Mouse (Mus musculus) stomach, embryonic 15.5 days (tissue): ENCODE data around the gene Ccdc18. TPM values are rescaled to one million over a fixed set of nuclear protein-coding genes. Genes with fewer than 3 reads are reported as not detected.
"Not testable (repeated sequence)": the region's sequence is repeated elsewhere in the genome, so short reads cannot be mapped to it uniquely, and the experiment has no call there.

ENCODE experiments used
- ATAC-seq: fragments of 200-750 bp; cut with Nextera tagmentation; 2 replicates; pipeline ENCODE4 v1.8.0; 2017; ENCODE audit warnings: low read depth, moderate number of reproducible peaks, moderate TSS enrichment; ENCODE audit not compliant: insufficient read depth, low FRiP score
- H3K27ac ChIP-seq: fragments of 300-500 bp; sonication (generic); 2 replicates; pipeline ENCODE4 v1.5.1; 2015; ENCODE audit warnings: mild to moderate bottlenecking, inconsistent platforms
- H3K27me3 ChIP-seq: fragments of 300-500 bp; sonication (generic); replicated peaks from 2 replicates; pipeline ENCODE4 v1.6.1; 2015; ENCODE audit warnings: inconsistent platforms
- H3K36me3 ChIP-seq: fragments of 300-500 bp; sonication (generic); 2 replicates; pipeline ENCODE4 v1.6.1; 2015; ENCODE audit warnings: inconsistent platforms
- H3K4me1 ChIP-seq: fragments of 300-500 bp; sonication (generic); 2 replicates; pipeline ENCODE4 v1.6.1; 2015; ENCODE audit warnings: inconsistent platforms
- H3K4me2 ChIP-seq: fragments of 300-500 bp; sonication (generic); 2 replicates; pipeline ENCODE4 v1.6.1; 2015; ENCODE audit warnings: mild to moderate bottlenecking, inconsistent platforms
- H3K4me3 ChIP-seq: fragments of 300-500 bp; sonication (generic); replicated peaks from 2 replicates; pipeline ENCODE4 v1.5.1; 2015; ENCODE audit warnings: inconsistent platforms
- H3K9ac ChIP-seq: fragments of 300-500 bp; sonication (generic); 2 replicates; pipeline ENCODE4 v1.6.1; 2015; ENCODE audit warnings: inconsistent platforms
- H3K9me3 ChIP-seq: fragments of 300-500 bp; sonication (generic); 2 replicates; pipeline ENCODE4 v1.6.1; 2016; ENCODE audit warnings: inconsistent platforms
- WGBS: fragments of 180-500 bp; shearing (Covaris S2); methylation state at CpG from one replicate; pipeline ENCODE4 v1.1.7; 2015; 5-methylcytosine and 5-hydroxymethylcytosine counted together
- polyA plus RNA-seq: library from polyadenylated mRNA; unstranded; fragments of >200 nt; fragmentation: Nextera tagmentation; extraction: Ambion mirVana; gene quantifications from 2 replicates; pipeline ENCODE4 v1.2.1, GENCODE M21; 2015

Ccdc18 gene
- polyA plus RNA-seq: 8.6 and 9.7 TPM in 2 replicates

- WGBS: under 1% methylated on average over 65 of the region's 65 CpGs
- peak within 1 kb of the TSS; percentile 94 for H3K4me3 ChIP-seq
- peak within 1 kb of the TSS; percentile 91 for H3K9ac ChIP-seq
- H3K4me1 ChIP-seq: no peaks in the 10 kb centered on the region
- H3K4me2 ChIP-seq: peak within 1 kb of the TSS; percentile 73
- ATAC-seq: peak; percentile 99
- H3K27me3 ChIP-seq: no peaks in the 10 kb centered on the region
- H3K9me3 ChIP-seq: no peaks in the 10 kb centered on the region
- H3K27ac ChIP-seq: peak within 1 kb of the TSS; percentile 96
- 0 out of 2 replicates have a peak, but pooled peaks cover 6% of the 10 kb centered on the region for H3K36me3 ChIP-seq
Measured at GRCm38 (mm10) chr5:108132441-108133243, at the start of gene Ccdc18, which contains the start of gene Tmed5. Ccdc18 (plus strand) TSS chr5:108132875. Tmed5 (minus strand) TSS chr5:108132620.

DNA sequence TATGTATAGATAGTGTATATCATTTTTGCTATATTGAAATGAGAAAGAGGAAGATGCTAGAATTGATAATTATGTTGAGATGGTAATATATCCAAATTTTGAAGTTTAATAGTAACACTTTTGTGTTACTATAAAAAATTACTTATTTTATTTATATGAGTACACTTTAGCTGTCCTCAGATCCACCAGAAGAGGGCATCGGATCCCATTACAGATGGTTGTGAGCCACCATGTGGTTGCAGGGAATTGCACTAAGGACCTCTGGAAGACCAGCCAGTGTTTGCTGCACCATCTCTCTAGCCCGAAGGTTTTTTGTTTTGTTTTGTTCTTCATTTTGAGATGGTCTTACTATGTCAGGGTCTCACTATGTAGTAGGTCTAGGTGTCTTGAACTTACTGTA, 47.2 kb upstream of the Ccdc18 start:
- no peak overlapping the region for H3K4me3 ChIP-seq
- WGBS: 91% methylated on average over 2 of the region's 2 CpGs
- H3K9ac ChIP-seq: no peak overlapping the region
- no peaks in the 10 kb centered on the region for H3K4me1 ChIP-seq
- H3K27me3 ChIP-seq: no peaks in the 10 kb centered on the region
- no peak overlapping the region for H3K27ac ChIP-seq
- no peak overlapping the region for H3K4me2 ChIP-seq
- ATAC-seq: no peak
- peaks cover 15% of the 10 kb centered on the region for H3K36me3 ChIP-seq
- no peaks in the 10 kb centered on the region for H3K9me3 ChIP-seq

DNA sequence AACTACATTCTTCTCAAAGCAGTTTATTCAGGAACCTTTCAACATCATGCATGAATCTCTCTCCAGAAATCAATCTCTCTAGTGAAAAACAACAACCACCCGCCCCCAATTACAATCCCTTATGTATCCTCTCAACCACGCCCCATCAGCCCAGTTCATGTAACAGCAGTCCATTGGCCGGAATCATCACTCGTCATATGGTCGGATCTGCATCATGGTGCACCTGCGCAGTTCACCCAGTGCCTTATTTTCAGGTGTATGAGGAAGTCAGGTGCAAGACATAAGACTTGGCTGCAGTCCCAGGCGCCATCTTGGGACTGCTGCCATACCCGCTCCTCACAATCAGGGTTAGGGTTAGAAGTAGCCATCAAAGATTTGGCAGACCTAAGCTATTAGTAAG, 39.9 kb upstream of the Ccdc18 start:
- not testable (repeated sequence) for ATAC-seq, H3K27ac ChIP-seq, H3K4me3 ChIP-seq, H3K27me3 ChIP-seq, H3K4me2 ChIP-seq, H3K4me1 ChIP-seq, H3K9ac ChIP-seq, H3K9me3 ChIP-seq
- WGBS: 95% methylated on average over 8 of the region's 8 CpGs
- H3K36me3 ChIP-seq: peaks cover 19% of the 10 kb centered on the region; the same call in 1 of the 2 replicates

DNA sequence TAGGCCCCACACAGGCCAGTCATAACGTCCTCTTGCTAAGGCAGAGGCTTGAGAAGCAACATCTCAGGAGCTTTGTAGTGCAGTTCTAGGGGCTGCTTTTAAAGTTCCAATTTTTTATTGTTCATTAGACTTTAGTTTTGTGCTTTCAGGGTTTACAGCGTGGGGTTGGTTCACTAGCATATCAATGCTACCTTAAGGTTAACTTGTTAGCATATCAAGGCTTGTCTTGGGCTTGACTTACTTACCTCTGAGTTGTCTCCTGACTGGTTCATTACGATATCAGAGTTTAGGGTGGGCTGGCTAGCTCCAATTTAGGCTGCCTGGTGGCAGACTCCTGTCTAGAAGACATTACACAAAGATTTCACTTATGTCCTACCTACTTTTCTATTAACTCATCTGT, 35.0 kb upstream of the Ccdc18 start:
- Histone ChIP-seq H3K27me3 (no peaks in the 10 kb centered on the region), H3K4me3 (no peak overlapping the region), H3K9me3 (no peaks in the 10 kb centered on the region), H3K36me3 (peaks cover 14% of the 10 kb centered on the region; the same call in 1 of the 2 replicates), H3K4me2 (no peak overlapping the region), H3K27ac (no peak overlapping the region), H3K4me1 (no peaks in the 10 kb centered on the region), H3K9ac (no peak overlapping the region)
- no peak for ATAC-seq
- 92% methylated on average over 3 of the region's 3 CpGs for WGBS

DNA sequence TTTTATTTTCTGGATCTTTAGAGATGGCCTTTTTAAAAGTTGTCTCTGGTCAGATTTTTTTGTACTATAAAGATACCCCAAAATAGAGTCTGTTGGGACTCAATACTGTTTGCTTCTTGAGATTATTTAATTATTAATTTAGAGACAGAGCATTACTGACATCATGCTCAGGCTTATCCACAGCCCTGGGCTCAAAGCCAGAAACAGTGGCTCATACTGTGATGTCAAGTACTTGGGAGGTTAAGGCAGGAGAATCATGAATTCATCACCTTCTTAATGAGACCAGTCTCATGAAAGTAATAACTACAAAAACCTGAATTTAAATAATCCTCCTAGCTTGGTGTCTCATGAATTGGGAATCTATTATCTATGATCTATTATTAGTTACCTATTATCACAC, 32.5 kb upstream of the Ccdc18 start:
- H3K4me2 ChIP-seq: no peak overlapping the region
- peaks cover 11% of the 10 kb centered on the region; the same call in 1 of the 2 replicates for H3K36me3 ChIP-seq
- ATAC-seq: no peak
- no peaks in the 10 kb centered on the region for H3K4me1 ChIP-seq
- no peaks in the 10 kb centered on the region for H3K27me3 ChIP-seq
- H3K4me3 ChIP-seq: no peak overlapping the region
- H3K9ac ChIP-seq: no peak overlapping the region
- no peaks in the 10 kb centered on the region for H3K9me3 ChIP-seq
- no peak overlapping the region for H3K27ac ChIP-seq

- no peak for ATAC-seq
- 84% methylated on average over 5 of the region's 5 CpGs for WGBS
- Histone ChIP-seq H3K27ac (no peak overlapping the region), H3K4me2 (no peak overlapping the region), H3K4me3 (no peak overlapping the region), H3K36me3 (peaks cover 15% of the 10 kb centered on the region), H3K9ac (no peak overlapping the region), H3K9me3 (no peaks in the 10 kb centered on the region), H3K27me3 (no peaks in the 10 kb centered on the region), H3K4me1 (no peaks in the 10 kb centered on the region)
Measured at GRCm38 (mm10) chr5:108104306-108104705, 28.4 kb upstream of the Ccdc18 start.

DNA sequence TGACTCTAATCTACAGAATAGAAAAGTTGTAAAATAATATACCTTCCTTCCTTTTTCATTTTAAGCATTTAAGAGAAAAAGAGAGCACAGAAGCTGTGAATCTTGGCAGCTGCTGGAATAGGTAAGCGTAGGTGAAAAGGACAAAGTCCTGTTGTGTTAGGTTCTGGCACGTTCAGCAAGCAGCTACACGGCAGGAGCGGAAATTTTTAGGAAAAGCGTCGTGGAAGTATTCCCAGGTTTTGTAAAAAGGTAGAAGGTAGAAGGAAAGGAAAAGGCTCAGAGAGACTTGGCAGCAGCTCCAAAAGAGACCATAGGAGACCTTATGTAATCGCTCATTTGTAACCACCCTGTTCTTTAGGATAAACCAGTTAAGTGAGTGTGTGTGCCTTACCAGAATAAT, 23.3 kb upstream of the Ccdc18 start:
- no peaks in the 10 kb centered on the region for H3K27me3 ChIP-seq
- no peak overlapping the region for H3K4me2 ChIP-seq
- H3K4me1 ChIP-seq: no peaks in the 10 kb centered on the region
- H3K4me3 ChIP-seq: no peak overlapping the region
- ATAC-seq: no peak
- no peak overlapping the region for H3K9ac ChIP-seq
- no peaks in the 10 kb centered on the region for H3K9me3 ChIP-seq
- H3K36me3 ChIP-seq: peaks cover 7% of the 10 kb centered on the region
- WGBS: 94% methylated on average over 7 of the region's 7 CpGs
- H3K27ac ChIP-seq: no peak overlapping the region

DNA sequence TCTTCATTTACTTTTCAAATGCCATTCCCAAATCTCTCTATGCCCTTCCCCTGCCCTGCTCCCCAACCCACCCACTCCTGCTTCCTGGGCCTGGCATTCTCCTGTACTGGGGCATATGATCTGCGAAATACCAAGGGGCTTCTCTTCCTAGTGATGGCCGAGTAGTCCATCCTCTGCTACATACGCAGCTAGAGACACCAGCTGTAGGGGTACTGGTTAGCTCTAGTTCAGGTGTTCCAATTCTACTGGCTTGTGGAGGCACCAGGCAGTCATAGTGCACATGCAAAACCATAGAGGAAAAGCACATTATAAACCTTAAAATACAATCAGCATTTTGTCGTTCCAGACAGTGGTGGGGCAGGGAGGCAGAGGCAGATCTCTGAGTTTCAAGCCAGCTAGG, 15.0 kb upstream of the Ccdc18 start:
- no peak for ATAC-seq
- Histone ChIP-seq H3K36me3 (no peaks in the 10 kb centered on the region), H3K4me3 (no peak overlapping the region), H3K27ac (no peak overlapping the region), H3K4me2 (no peak overlapping the region), H3K9ac (no peak overlapping the region), H3K27me3 (no peaks in the 10 kb centered on the region), H3K4me1 (no peaks in the 10 kb centered on the region), H3K9me3 (no peaks in the 10 kb centered on the region)
- WGBS: 96% methylated on average over 4 of the region's 4 CpGs

DNA sequence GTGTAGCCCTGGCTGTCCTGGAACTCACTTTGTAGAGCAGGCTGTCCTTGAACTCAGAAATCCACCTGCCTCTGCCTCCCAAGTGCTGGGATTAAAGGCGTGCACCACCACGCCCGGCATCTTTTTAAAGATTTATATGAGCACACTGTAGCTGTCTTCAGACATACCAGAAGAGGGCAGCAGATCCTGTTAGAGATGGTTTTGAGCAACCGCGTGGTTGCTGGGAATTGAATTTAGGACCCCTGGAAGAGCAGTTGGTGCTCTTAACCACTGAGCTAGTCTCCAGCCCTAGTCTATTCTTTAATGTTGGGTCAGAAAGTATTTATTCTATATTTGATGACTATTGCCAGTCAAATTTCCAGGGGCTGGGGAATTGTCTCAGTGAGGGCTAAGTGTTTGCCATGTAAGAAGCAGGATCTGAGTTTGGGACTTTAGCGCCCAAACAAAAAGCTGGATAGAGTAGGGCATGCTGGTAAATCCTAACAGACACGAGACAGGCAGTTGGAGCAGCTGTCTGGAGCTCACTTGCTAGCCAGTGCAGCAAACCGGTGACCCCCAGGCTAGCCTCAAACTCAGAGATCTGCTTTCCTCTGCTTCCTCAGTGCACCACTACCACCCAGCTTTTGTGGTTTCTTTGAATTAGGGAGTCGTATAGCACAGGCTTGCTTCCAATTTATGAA, 12.3 kb upstream of the Ccdc18 start:
- H3K9me3 ChIP-seq: no peaks in the 10 kb centered on the region
- H3K27ac ChIP-seq: no peak overlapping the region
- 83% methylated on average over 9 of the region's 9 CpGs for WGBS
- no peak for ATAC-seq
- no peak overlapping the region for H3K4me3 ChIP-seq
- H3K4me1 ChIP-seq: no peaks in the 10 kb centered on the region
- no peaks in the 10 kb centered on the region for H3K36me3 ChIP-seq
- H3K27me3 ChIP-seq: no peaks in the 10 kb centered on the region
- no peak overlapping the region for H3K9ac ChIP-seq
- no peak overlapping the region for H3K4me2 ChIP-seq

DNA sequence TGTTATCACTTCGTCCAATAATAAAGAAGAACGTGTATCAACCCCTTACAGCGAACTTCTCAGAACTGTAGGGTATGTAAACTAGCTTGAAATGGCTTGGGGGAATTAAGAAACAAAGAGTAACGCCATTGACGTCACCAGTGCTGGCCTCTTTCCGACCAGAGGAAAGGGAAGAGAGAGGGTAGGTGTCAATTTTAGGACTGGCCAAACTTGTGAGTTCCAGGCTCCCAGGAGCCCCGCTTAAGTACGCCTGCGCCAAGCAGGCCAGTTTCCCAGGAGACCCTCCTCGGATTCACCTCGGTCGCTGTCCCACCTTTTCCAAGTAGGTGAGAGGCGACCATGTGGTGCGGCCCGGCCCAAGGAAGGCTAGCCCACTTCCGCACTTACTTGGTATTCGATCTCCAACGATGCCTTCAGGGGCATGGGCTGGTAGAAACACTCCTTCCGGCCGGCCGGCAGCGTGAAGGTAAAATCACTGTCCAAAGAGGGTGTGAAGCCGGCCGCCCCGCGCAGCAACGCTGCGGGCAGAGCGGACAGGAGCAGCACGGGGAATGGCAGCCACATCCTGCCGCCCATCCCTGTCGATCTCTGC, 730 bp upstream of the Ccdc18 start:
- 0 out of 2 replicates have a peak, but pooled peaks cover 6% of the 10 kb centered on the region for H3K36me3 ChIP-seq
- H3K9me3 ChIP-seq: no peaks in the 10 kb centered on the region
- H3K9ac ChIP-seq: peak overlapping the region; percentile 91
- ATAC-seq: peak; percentile 1; the same call in 1 of the 2 replicates
- no peaks in the 10 kb centered on the region for H3K27me3 ChIP-seq
- H3K27ac ChIP-seq: peak overlapping the region; percentile 96
- peak overlapping the region; percentile 73 for H3K4me2 ChIP-seq
- H3K4me3 ChIP-seq: peak overlapping the region; percentile 94
- no peaks in the 10 kb centered on the region for H3K4me1 ChIP-seq
- under 1% methylated on average over 32 of the region's 32 CpGs for WGBS

DNA sequence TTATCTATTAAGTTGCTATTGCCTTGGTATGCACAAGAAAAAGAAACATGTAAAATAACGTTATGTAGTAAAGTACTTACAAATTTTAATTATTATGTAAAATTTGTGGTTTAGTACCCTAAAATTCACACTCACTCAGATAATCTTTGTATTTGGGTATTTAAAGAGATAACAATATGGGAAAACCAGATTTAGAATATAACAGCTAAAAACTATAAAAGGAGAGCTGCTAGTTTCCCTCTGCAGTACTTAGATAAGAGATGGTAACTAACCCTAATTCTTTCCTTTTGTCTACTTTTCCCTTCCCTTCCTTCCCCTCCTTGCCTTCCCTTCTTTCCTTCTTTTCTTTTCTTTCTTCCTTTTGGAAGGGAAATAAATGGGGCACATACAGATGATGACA, 19.9 kb downstream of the Ccdc18 start:
- Histone ChIP-seq H3K9me3 (no peaks in the 10 kb centered on the region), H3K9ac (no peak overlapping the region), H3K4me3 (no peak overlapping the region), H3K27me3 (no peaks in the 10 kb centered on the region), H3K27ac (no peak overlapping the region), H3K4me1 (no peaks in the 10 kb centered on the region), H3K36me3 (no peaks in the 10 kb centered on the region), H3K4me2 (no peak overlapping the region)
- no peak for ATAC-seq
- 91% methylated on average over 1 of the region's 1 CpGs for WGBS

- no peak overlapping the region for H3K9ac ChIP-seq
- no peak overlapping the region for H3K4me3 ChIP-seq
- no peaks in the 10 kb centered on the region for H3K27me3 ChIP-seq
- no peak overlapping the region for H3K27ac ChIP-seq
- no peak for ATAC-seq
- WGBS: 87% methylated on average over 2 of the region's 2 CpGs
- no peak overlapping the region for H3K4me2 ChIP-seq
- H3K4me1 ChIP-seq: no peaks in the 10 kb centered on the region
- no peaks in the 10 kb centered on the region for H3K9me3 ChIP-seq
- H3K36me3 ChIP-seq: no peaks in the 10 kb centered on the region
Measured at GRCm38 (mm10) chr5:108160796-108161195, 28.1 kb downstream of the Ccdc18 start.
